Comparison of ENCODE assay signal across 9 mouse cellular contexts in the genomic region with DNA sequence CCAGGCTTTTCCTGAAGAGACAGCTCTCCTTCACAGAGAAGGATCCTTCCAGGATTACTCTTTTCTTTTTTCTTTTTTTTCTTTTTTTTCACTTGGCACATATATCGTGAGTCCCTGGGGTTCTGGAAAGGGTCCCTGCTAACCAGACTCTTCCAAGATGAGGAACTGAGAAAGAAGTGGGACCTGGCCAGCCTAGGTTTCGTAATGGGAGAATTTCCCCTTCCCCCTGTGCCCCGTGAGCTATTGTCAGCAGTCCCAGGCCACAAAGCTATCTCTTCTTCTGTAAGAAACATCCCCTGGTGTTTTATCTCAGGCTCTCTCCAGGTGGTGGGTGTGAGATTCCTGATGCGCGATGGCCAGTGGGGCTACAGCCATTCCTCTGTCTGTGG. TPM values are rescaled to one million over a fixed set of nuclear protein-coding genes. Genes with fewer than 3 reads are reported as not detected.
DNase-seq lines count a peak whose midpoint lies in the region; ATAC-seq and TF ChIP-seq lines count a peak whose summit lies in the region.
"Had no signal": no experiment of that assay in that cellular context is flagged by ENCODE, and none has a peak within 500 bp of the region (broad histone marks: within the 10 kb centered on the region; RNA-seq: fewer than 3 reads in every experiment).

No protein-coding gene starts in this region.

- ATAC-seq in kidney, postnatal 0 days (replicated peaks; ENCODE audit: low FRiP score, low read depth): no peak
- no peak for ATAC-seq in embryonic facial prominence, embryonic 15.5 days (ENCODE audit: insufficient number of reproducible peaks, low FRiP score, low TSS enrichment, low read depth)
- ATAC-seq in limb, embryonic 12.5 days (ENCODE audit: insufficient number of reproducible peaks, insufficient read depth, low FRiP score, low TSS enrichment, low read depth): no peak

- 69% methylated on average over 5 of the region's 5 CpGs for WGBS in kidney, postnatal 0 days
- WGBS in embryonic facial prominence, embryonic 15.5 days: 57% methylated on average over 5 of the region's 5 CpGs
- 62% methylated on average over 5 of the region's 5 CpGs for WGBS in limb, embryonic 12.5 days

- H3K9me3 ChIP-seq in kidney, postnatal 0 days (replicated peaks; ENCODE audit: low read length): no peaks in the 10 kb centered on the region
- H3K9me3 ChIP-seq in embryonic facial prominence, embryonic 15.5 days (replicated peaks): no peaks in the 10 kb centered on the region
- no peaks in the 10 kb centered on the region for H3K9me3 ChIP-seq in limb, embryonic 12.5 days
- H3K9me3 ChIP-seq: G1E had no signal

- H3K9ac ChIP-seq in kidney, postnatal 0 days (ENCODE audit: low read depth, low read length): peak overlapping the region; percentile 68; the same call in 1 of the 2 replicates
- H3K9ac ChIP-seq in embryonic facial prominence, embryonic 15.5 days: no peak overlapping the region
- H3K9ac ChIP-seq in limb, embryonic 12.5 days (replicated peaks): no peak overlapping the region

- H3K27me3 ChIP-seq in kidney, postnatal 0 days (ENCODE audit: insufficient read depth, low read length): no peaks in the 10 kb centered on the region
- no peaks in the 10 kb centered on the region for H3K27me3 ChIP-seq in embryonic facial prominence, embryonic 15.5 days
- H3K27me3 ChIP-seq in limb, embryonic 12.5 days: no peaks in the 10 kb centered on the region

- peak overlapping the region; percentile 78 for H3K4me2 ChIP-seq in kidney, postnatal 0 days (ENCODE audit: low read length)
- H3K4me2 ChIP-seq in embryonic facial prominence, embryonic 15.5 days (replicated peaks): peak overlapping the region; percentile 86
- peak overlapping the region; percentile 75 for H3K4me2 ChIP-seq in limb, embryonic 12.5 days

- H3K4me3 ChIP-seq in kidney, postnatal 0 days (replicated peaks; ENCODE audit: low read depth, low read length): no peak overlapping the region
- peak overlapping the region; percentile 65 for H3K4me3 ChIP-seq in embryonic facial prominence, embryonic 15.5 days (replicated peaks)
- no peak overlapping the region for H3K4me3 ChIP-seq in limb, embryonic 12.5 days (replicated peaks)

- DNase-seq in kidney, postnatal 0 days (ENCODE audit: low spot score): no peak
- DNase-seq in kidney, adult 11 months: no peak
- peak; percentile 70 to 77 for DNase-seq in monocyte, adult 2 months (ENCODE audit: low read depth in 1 of 2, low spot score in 2 of 2)
- DNase-seq in adrenal gland, postnatal 4 days (ENCODE audit: low spot score in 2 of 2): no peak
- DNase-seq in thymus, postnatal 14 days: no peak
- no peak for DNase-seq in left cerebral cortex, postnatal 4 days

- no peak overlapping the region for H3K27ac ChIP-seq in kidney, postnatal 0 days
- H3K27ac ChIP-seq in embryonic facial prominence, embryonic 15.5 days (replicated peaks): no peak overlapping the region
- no peak overlapping the region for H3K27ac ChIP-seq in limb, embryonic 12.5 days

- H3K36me3 ChIP-seq in kidney, postnatal 0 days (ENCODE audit: insufficient read depth, low read length): no peaks in the 10 kb centered on the region
- peaks cover 18% of the 10 kb centered on the region for H3K36me3 ChIP-seq in embryonic facial prominence, embryonic 15.5 days
- H3K36me3 ChIP-seq in limb, embryonic 12.5 days: peaks cover 23% of the 10 kb centered on the region

- peaks cover 23% of the 10 kb centered on the region for H3K4me1 ChIP-seq in kidney, postnatal 0 days (replicated peaks; ENCODE audit: insufficient read depth, low read length)
- H3K4me1 ChIP-seq in embryonic facial prominence, embryonic 15.5 days: peaks cover 41% of the 10 kb centered on the region
- peaks cover 26% of the 10 kb centered on the region for H3K4me1 ChIP-seq in limb, embryonic 12.5 days (replicated peaks)

- intact Hi-C loops in left cerebral cortex, postnatal 4 days (cut with DNase I): no loop called here

- no peak for TF ChIP-seq CTCF in kidney, postnatal 0 days (IDR thresholded peaks at IDR 0.05; ENCODE audit: low read depth)

RNA-seq across cellular contexts. Expression of a gene that starts 0.6 kb away (rescaled TPM):
- polyA plus RNA-seq in kidney, postnatal 0 days (2015; fragmentation: Nextera tagmentation; extraction: Ambion mirVana): 131 and 132 TPM in 2 replicates
- 215 and 224 TPM in 2 replicates for polyA plus RNA-seq in embryonic facial prominence, embryonic 15.5 days (2015; fragmentation: Nextera tagmentation; extraction: Ambion mirVana)
- 105 and 110 TPM in 2 replicates for polyA plus RNA-seq in limb, embryonic 12.5 days (2016; fragmentation: Nextera tagmentation; extraction: Ambion mirVana)
- 100 to 1,000 TPM; 107 to 114 TPM for total RNA-seq in adrenal gland, postnatal 4 days (2021)
- total RNA-seq in left cerebral cortex, postnatal 4 days (2021): 10 to 100 TPM; 31.5 to 33.5 TPM

RNA-seq across cellular contexts. Expression of a gene that starts 11.1 kb away (rescaled TPM):
- polyA plus RNA-seq in kidney, postnatal 0 days (2015; fragmentation: Nextera tagmentation; extraction: Ambion mirVana): 0.32 and 0.41 TPM in 2 replicates
- 0.83 and 1.1 TPM in 2 replicates for polyA plus RNA-seq in embryonic facial prominence, embryonic 15.5 days (2015; fragmentation: Nextera tagmentation; extraction: Ambion mirVana)
- 4.3 and 5.2 TPM in 2 replicates for polyA plus RNA-seq in limb, embryonic 12.5 days (2016; fragmentation: Nextera tagmentation; extraction: Ambion mirVana)
- total RNA-seq in adrenal gland, postnatal 4 days (2021): 1 to 10 TPM; 1.4 to 2.7 TPM
- not detected for total RNA-seq in left cerebral cortex, postnatal 4 days (2021)
- polyA plus RNA-seq: G1E had no signal

RNA-seq across cellular contexts. Expression of a gene that starts 23.8 kb away (rescaled TPM):
- polyA plus RNA-seq in kidney, postnatal 0 days (2015; fragmentation: Nextera tagmentation; extraction: Ambion mirVana): 69.6 and 79.0 TPM in 2 replicates
- polyA plus RNA-seq in embryonic facial prominence, embryonic 15.5 days (2015; fragmentation: Nextera tagmentation; extraction: Ambion mirVana): 116 and 118 TPM in 2 replicates
- polyA plus RNA-seq in limb, embryonic 12.5 days (2016; fragmentation: Nextera tagmentation; extraction: Ambion mirVana): 190 and 193 TPM in 2 replicates
- total RNA-seq in adrenal gland, postnatal 4 days (2021): 10 to 100 TPM; 77.0 to 78.4 TPM
- total RNA-seq in left cerebral cortex, postnatal 4 days (2021): 10 to 100 TPM; 58.5 to 59.7 TPM

RNA-seq across cellular contexts. Expression of a gene that starts 24.5 kb away (rescaled TPM):
- polyA plus RNA-seq in kidney, postnatal 0 days (2015; fragmentation: Nextera tagmentation; extraction: Ambion mirVana): 1,098 and 1,156 TPM in 2 replicates
- polyA plus RNA-seq in embryonic facial prominence, embryonic 15.5 days (2015; fragmentation: Nextera tagmentation; extraction: Ambion mirVana): 730 and 783 TPM in 2 replicates
- 805 and 852 TPM in 2 replicates for polyA plus RNA-seq in limb, embryonic 12.5 days (2016; fragmentation: Nextera tagmentation; extraction: Ambion mirVana)
- total RNA-seq in adrenal gland, postnatal 4 days (2021): 100 to 1,000 TPM; 380 to 432 TPM
- 100 to 1,000 TPM; 318 to 338 TPM for total RNA-seq in left cerebral cortex, postnatal 4 days (2021)

RNA-seq across cellular contexts. Expression of a gene that starts 33.4 kb away (rescaled TPM):
- polyA plus RNA-seq in kidney, postnatal 0 days (2015; fragmentation: Nextera tagmentation; extraction: Ambion mirVana): 98.9 and 105 TPM in 2 replicates
- 109 and 111 TPM in 2 replicates for polyA plus RNA-seq in embryonic facial prominence, embryonic 15.5 days (2015; fragmentation: Nextera tagmentation; extraction: Ambion mirVana)
- polyA plus RNA-seq in limb, embryonic 12.5 days (2016; fragmentation: Nextera tagmentation; extraction: Ambion mirVana): 103 and 111 TPM in 2 replicates
- 100 to 1,000 TPM in 1 of 2 experiments, 10 to 100 TPM in 1; 98.1 to 101 TPM for total RNA-seq in adrenal gland, postnatal 4 days (2021)
- total RNA-seq in left cerebral cortex, postnatal 4 days (2021): 10 to 100 TPM; 54.4 to 57.0 TPM

Comparison
In these comparisons a context has a peak if more than half of its experiments do, and no peak if none do; other contexts are left out.
1. DNase-seq: peak in monocyte, adult 2 months (2 of 2); none in kidney, postnatal 0 days (single experiment), kidney, adult 11 months (single experiment), adrenal gland, postnatal 4 days (0 of 2), thymus, postnatal 14 days (single experiment) and left cerebral cortex, postnatal 4 days (single experiment).
2. Peak in every context shown above with its lines, with median percentiles within 50 percentile points of each other: H3K4me2 ChIP-seq.